ENCODE assay signal across 7 mouse cellular contexts in the genomic region with DNA sequence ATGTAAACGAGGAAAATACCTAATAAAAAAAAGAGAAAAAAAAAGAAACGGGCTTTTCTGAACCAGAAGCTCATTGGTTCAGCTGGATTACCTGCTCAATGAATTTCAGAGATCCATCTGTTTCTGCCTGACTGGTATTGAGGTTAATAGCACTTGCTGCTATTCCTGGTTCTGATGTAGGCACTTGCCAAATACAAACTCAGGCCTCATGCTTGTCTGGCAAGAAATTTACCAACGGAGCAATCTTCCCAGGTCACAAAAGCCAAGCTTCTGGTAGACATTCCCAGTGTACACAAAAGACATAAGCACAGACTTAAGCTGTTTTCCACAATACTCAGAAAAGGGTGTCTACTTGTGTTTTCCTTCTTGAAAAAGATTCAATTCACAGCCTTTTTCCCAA.
"Had no signal": no experiment of that assay in that cellular context is flagged by ENCODE, and none has a peak within 500 bp of the region (broad histone marks: within the 10 kb centered on the region; RNA-seq: fewer than 3 reads in every experiment).

No protein-coding gene starts in this region.

- DNase-seq: kidney, postnatal 25 days; lung, embryonic 14.5 days; lung, postnatal 10 days; lung, postnatal 4 days; right cerebral cortex, adult 18-20 months; thymus, postnatal 4 days had no signal

- ATAC-seq: liver, embryonic 12.5 days had no signal
